Mouse (Mus musculus): ENCODE measurements around the gene Dock2. TPM values are rescaled to one million over a fixed set of nuclear protein-coding genes. Genes with fewer than 3 reads are reported as not detected.
A peak's percentile ranks its signal among the peaks of the same experiment; 100 is the strongest.

The Dock2 gene
- total and polyA plus RNA-seq, 3 experiments = 79.6 to 151 (median 133) TPM

GRCm38 (mm10) chr11:34782516-34783430, 919 bp downstream of the Dock2 start:
- Histone ChIP-seq H3K9me3 (replicated peaks; ENCODE audit: low read length) (no peaks in the 10 kb centered on the region), H3K4me1 (ENCODE audit: control insufficient read depth in 1 of 2, insufficient read depth in 2 of 2) (peaks cover 28 to 56% of the 10 kb centered on the region in 2 experiments), H3K27ac (ENCODE audit: insufficient read depth, low read depth) (peak overlapping the region; percentile 94), H3K27me3 (replicated peaks) (no peaks in the 10 kb centered on the region), H3K4me3 (replicated peaks in 1 of 3; ENCODE audit: low read depth in 2 of 3, low read length in 2 of 3, poor library complexity in 1 of 3) (peak overlapping the region; percentile 72 to 88 (median 81)), H3K79me2 (replicated peaks; ENCODE audit: control insufficient read depth, extremely low read depth, insufficient read depth, poor library complexity, severe bottlenecking) (peaks cover 51% of the 10 kb centered on the region), H3K9ac (ENCODE audit: insufficient read depth, low read depth) (peak overlapping the region; percentile 95), H3K4me2 (ENCODE audit: insufficient read depth, low read depth, poor library complexity, severe bottlenecking) (peak overlapping the region; percentile 88), H3K36me3 (replicated peaks in 1 of 2; ENCODE audit: control insufficient read depth in 1 of 2, insufficient read depth in 1 of 2, low read length in 1 of 2) (peaks cover 14 to 46% of the 10 kb centered on the region in 2 experiments)
- DNase-seq (ENCODE audit: extremely low read depth) = peak; percentile 99
- in situ Hi-C loops (cut with MboI; ENCODE audit: low pct_ligation_motif_present, low pct_unique_long_range_greater_than_20kb, low sequenced_read_pairs) (no loop called here), dilution Hi-C loops (cut with MboI; ENCODE audit: extremely low pct_ligation_motif_present, extremely low pct_unique_long_range_greater_than_20kb, low sequenced_read_pairs) (no loop called here)
- peak; percentile 57 for TF ChIP-seq ZMIZ1 (IDR thresholded peaks at IDR 0.05; ENCODE audit: low read depth, low read length)
- TF ChIP-seq ZKSCAN1 (IDR thresholded peaks at IDR 0.05; ENCODE audit: borderline replicate concordance, low read depth, low read length) = no peak; the same call in 1 of the 2 replicates
- peak; percentile 94 for TF ChIP-seq ETS1 (conservative IDR thresholded peaks at IDR 0.05; ENCODE audit: low read depth, low read length)
- TF ChIP-seq E2F4 (IDR thresholded peaks at IDR 0.05; ENCODE audit: insufficient replicate concordance, low read depth, low read length) = 0 out of 2 replicates have a peak, but pooled peaks have one; percentile 13
- peak; percentile 78 for TF ChIP-seq MAFK (IDR thresholded peaks at IDR 0.05; ENCODE audit: insufficient replicate concordance, low read length)
- TF ChIP-seq BHLHE40 (IDR thresholded peaks at IDR 0.05; ENCODE audit: low read depth, low read length) = peak; percentile 87
- TF ChIP-seq MAZ (IDR thresholded peaks at IDR 0.05; ENCODE audit: low read depth, low read length) = peak; percentile 86
- peak; percentile 11; the same call in 1 of the 2 replicates for TF ChIP-seq GABPA (IDR thresholded peaks at IDR 0.05; ENCODE audit: insufficient replicate concordance, low read depth, low read length)
- peak; percentile 96 for TF ChIP-seq TBP (conservative IDR thresholded peaks at IDR 0.05; ENCODE audit: low read depth, low read length)
- peak; percentile 96 for TF ChIP-seq TCF12 (IDR thresholded peaks at IDR 0.05; ENCODE audit: low read depth, low read length)
- TF ChIP-seq CHD1 (IDR thresholded peaks at IDR 0.05; ENCODE audit: low read depth, low read length) = peak; percentile 92
- TF ChIP-seq IRF4 (IDR thresholded peaks at IDR 0.05; ENCODE audit: low read depth, low read length) = peak; percentile 90
- TF ChIP-seq CHD2 (IDR thresholded peaks at IDR 0.05; ENCODE audit: low read length) = peak; percentile 96
- peak; percentile 98 for TF ChIP-seq SIN3A (IDR thresholded peaks at IDR 0.05; ENCODE audit: low read length)
- TF ChIP-seq MAX (IDR thresholded peaks at IDR 0.05; ENCODE audit: low read length) = peak; percentile 84
- TF ChIP-seq ELF1 (IDR thresholded peaks at IDR 0.05; ENCODE audit: low read depth, low read length) = peak; percentile 96
- peak; percentile 86 for TF ChIP-seq HCFC1 (IDR thresholded peaks at IDR 0.05; ENCODE audit: low read depth, low read length)
- no peak for TF ChIP-seq PAX5 (IDR thresholded peaks at IDR 0.05; ENCODE audit: low read length)
- TF ChIP-seq MEF2A (IDR thresholded peaks at IDR 0.05; ENCODE audit: borderline replicate concordance, low read depth, low read length) = peak; percentile 84; the same call in 1 of the 2 replicates
- TF ChIP-seq USF1 (IDR thresholded peaks at IDR 0.05; ENCODE audit: low read depth, low read length) = peak; percentile 75
- no peak for TF ChIP-seq CTCF (conservative IDR thresholded peaks at IDR 0.05 in 1 of 2, IDR thresholded peaks at IDR 0.05 in 1 of 2; ENCODE audit: low read depth in 2 of 2, low read length in 2 of 2)
- peak; percentile 82; the same call in 1 of the 2 replicates for TF ChIP-seq RCOR1 (conservative IDR thresholded peaks at IDR 0.05; ENCODE audit: low read depth, low read length)
- peak; percentile 9; the same call in 1 of the 2 replicates for TF ChIP-seq POLR2AphosphoS2 (IDR thresholded peaks at IDR 0.05; ENCODE audit: low read depth, low read length)
- peak; percentile 58; the same call in 1 of the 2 replicates for TF ChIP-seq POLR2A (IDR thresholded peaks at IDR 0.05; ENCODE audit: low read depth, low read length)
- no peak for TF ChIP-seq UBTF (IDR thresholded peaks at IDR 0.05; ENCODE audit: low read depth, low read length)
- no peak for TF ChIP-seq RAD21 (IDR thresholded peaks at IDR 0.05; ENCODE audit: low read depth, low read length)
- TF ChIP-seq NRF1 (IDR thresholded peaks at IDR 0.05; ENCODE audit: low read depth, low read length) = peak; percentile 39; the same call in 1 of the 2 replicates
- peak; percentile 5; the same call in 1 of the 2 replicates for TF ChIP-seq SMC3 (IDR thresholded peaks at IDR 0.05; ENCODE audit: low read depth, low read length)
- no peak for TF ChIP-seq ZC3H11A (IDR thresholded peaks at IDR 0.05; ENCODE audit: low read depth, low read length)
- TF ChIP-seq MXI1 (IDR thresholded peaks at IDR 0.05; ENCODE audit: low read depth, low read length) = peak; percentile 79
- peak; percentile 74 for TF ChIP-seq JUN (IDR thresholded peaks at IDR 0.05; ENCODE audit: insufficient read depth, low read depth, low read length)
- peak; percentile 37; the same call in 1 of the 2 replicates for TF ChIP-seq ZNF384 (IDR thresholded peaks at IDR 0.05; ENCODE audit: low read depth, low read length)
- TF ChIP-seq MYC (IDR thresholded peaks at IDR 0.05; ENCODE audit: low read depth, low read length) = peak; percentile 96
- TF ChIP-seq JUND (conservative IDR thresholded peaks at IDR 0.05; ENCODE audit: low read depth, low read length) = peak; percentile 84
- peak; percentile 87; the same call in 1 of the 2 replicates for TF ChIP-seq KAT2A (IDR thresholded peaks at IDR 0.05; ENCODE audit: insufficient replicate concordance, low read length)
- TF ChIP-seq USF2 (conservative IDR thresholded peaks at IDR 0.05; ENCODE audit: low read depth, low read length) = 0 out of 2 replicates have a peak, but pooled peaks have one; percentile 21
- peak; percentile 70 for TF ChIP-seq NELFE (IDR thresholded peaks at IDR 0.05; ENCODE audit: low read depth, low read length)
